Mouse (Mus musculus) kidney, postnatal 14 days (tissue): ENCODE measurements around the gene Kirrel2.

ENCODE experiments used
- DNase-seq: peaks from one replicate; pipeline ENCODE4 v3.0.0; 2022; ENCODE audit warnings: mixed read lengths

Kirrel2 gene

DNA sequence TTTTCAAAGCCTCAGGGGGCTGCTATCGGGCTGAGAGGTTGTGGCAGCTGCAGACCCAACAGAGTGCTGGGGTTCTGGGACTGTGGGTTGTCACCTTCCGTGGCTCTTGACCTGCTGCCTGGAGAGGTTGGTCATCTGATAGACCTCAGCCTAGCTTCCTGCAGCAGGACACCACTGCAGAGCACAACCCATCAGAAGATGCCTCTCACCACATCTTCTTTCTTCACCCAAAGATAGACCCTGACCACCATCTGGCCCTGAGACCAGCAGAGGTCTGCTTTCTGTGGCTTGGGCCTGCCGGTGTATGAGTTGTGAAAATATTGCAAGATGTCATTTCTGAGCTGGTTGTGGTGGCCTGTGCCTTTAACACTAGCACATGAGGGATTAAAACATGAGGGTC is 46.5 kb downstream of the Kirrel2 start:
- no peak for DNase-seq

GRCm38 (mm10) chr7:30409789-30410188 is 47.7 kb downstream of the Kirrel2 start:
- DNase-seq, result no peak

DNA sequence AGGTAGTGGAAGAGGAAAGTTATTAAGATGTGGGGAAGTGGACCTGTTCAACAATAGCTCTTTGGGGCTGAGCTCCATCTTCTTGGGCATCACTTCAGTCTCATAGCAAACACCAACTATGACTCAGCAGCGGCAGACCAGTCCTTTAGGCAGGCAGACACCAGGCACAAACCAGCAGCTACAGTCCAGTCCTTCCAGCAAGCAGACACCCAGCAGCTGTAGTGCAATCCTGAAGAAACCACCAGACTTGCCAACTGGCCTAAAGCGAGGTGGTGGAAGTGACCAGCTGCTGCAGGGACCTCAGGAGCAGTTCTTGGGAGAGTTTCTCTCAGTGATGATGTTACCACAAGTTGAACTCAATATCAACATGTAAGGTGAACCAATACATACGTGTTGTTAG is 48.9 kb downstream of the Kirrel2 start:
- DNase-seq, result no peak

- no peak for DNase-seq
These were observed 55.1 kb downstream of the Kirrel2 start for GRCm38 (mm10) chr7:30402343-30402742.

DNA sequence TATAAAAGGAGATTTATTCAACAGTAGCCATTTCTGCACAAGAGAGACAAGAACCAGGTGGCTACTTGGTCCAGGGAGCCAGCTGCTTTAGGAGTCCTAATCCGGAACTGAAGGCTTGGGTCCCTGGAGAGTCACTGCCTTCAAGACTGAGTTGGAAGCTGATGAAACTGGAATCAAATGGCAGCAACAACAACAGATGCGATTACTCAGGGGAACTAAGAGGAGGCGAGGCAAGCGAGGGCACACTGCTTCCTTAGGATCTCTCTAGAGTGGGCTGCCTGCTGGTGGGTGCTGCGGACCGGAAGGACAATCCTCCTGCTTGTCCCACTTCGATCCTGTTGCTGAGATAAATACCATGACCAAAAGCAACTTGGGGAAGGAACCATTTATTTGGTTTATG is 57.8 kb downstream of the Kirrel2 start:
- DNase-seq, result no peak
